Mouse (Mus musculus) forebrain, embryonic 12.5 days (tissue): Measurements from ENCODE around the gene Abcc8. TPM values are rescaled to one million over a fixed set of nuclear protein-coding genes. Genes with fewer than 3 reads are reported as not detected.
"Not testable (repeated sequence)": the region's sequence is repeated elsewhere in the genome, so short reads cannot be mapped to it uniquely, and the experiment has no call there.

Experiments used
- ATAC-seq: fragments of 200-750 bp; cut with Nextera tagmentation; 2 replicates; pipeline ENCODE4 v1.8.0; 2017; ENCODE audit warnings: moderate TSS enrichment; ENCODE audit not compliant: low FRiP score
- H3K27ac ChIP-seq: fragments of 300-500 bp; sonication (generic); 2 replicates; pipeline ENCODE4 v1.5.1; 2016; ENCODE audit warnings: mild to moderate bottlenecking
- H3K27me3 ChIP-seq: fragments of 300-500 bp; sonication (generic); 2 replicates; pipeline ENCODE4 v1.6.1; 2016; ENCODE audit warnings: mild to moderate bottlenecking
- H3K36me3 ChIP-seq: fragments of 300-500 bp; sonication (generic); replicated peaks from 2 replicates; pipeline ENCODE4 v1.6.1; 2016; ENCODE audit warnings: mild to moderate bottlenecking
- H3K4me1 ChIP-seq: fragments of 300-500 bp; sonication (generic); 2 replicates; pipeline ENCODE4 v1.6.1; 2016
- H3K4me2 ChIP-seq: fragments of 300-500 bp; sonication (generic); 2 replicates; pipeline ENCODE4 v1.6.1; 2016; ENCODE audit warnings: mild to moderate bottlenecking, moderate library complexity
- H3K4me3 ChIP-seq: fragments of 300-500 bp; sonication (generic); replicated peaks from 2 replicates; pipeline ENCODE4 v1.5.1; 2016; ENCODE audit warnings: mild to moderate bottlenecking
- H3K9ac ChIP-seq: fragments of 300-500 bp; sonication (generic); 2 replicates; pipeline ENCODE4 v1.6.1; 2016; ENCODE audit warnings: mild to moderate bottlenecking
- H3K9me3 ChIP-seq: fragments of 300-500 bp; sonication (generic); 2 replicates; pipeline ENCODE4 v1.6.1; 2016
- WGBS: fragments of 180-500 bp; shearing (Covaris S2); methylation state at CpG from one replicate; pipeline ENCODE4 v1.1.7; 2016; 5-methylcytosine and 5-hydroxymethylcytosine counted together
- polyA plus RNA-seq: library from polyadenylated mRNA; unstranded; fragments of >200 nt; fragmentation: Nextera tagmentation; extraction: Ambion mirVana; gene quantifications from 2 replicates; pipeline ENCODE4 v1.2.1, GENCODE M21; 2016

Abcc8 gene
- polyA plus RNA-seq, 1 experiment from 2014 or later = 1.4 TPM

DNA sequence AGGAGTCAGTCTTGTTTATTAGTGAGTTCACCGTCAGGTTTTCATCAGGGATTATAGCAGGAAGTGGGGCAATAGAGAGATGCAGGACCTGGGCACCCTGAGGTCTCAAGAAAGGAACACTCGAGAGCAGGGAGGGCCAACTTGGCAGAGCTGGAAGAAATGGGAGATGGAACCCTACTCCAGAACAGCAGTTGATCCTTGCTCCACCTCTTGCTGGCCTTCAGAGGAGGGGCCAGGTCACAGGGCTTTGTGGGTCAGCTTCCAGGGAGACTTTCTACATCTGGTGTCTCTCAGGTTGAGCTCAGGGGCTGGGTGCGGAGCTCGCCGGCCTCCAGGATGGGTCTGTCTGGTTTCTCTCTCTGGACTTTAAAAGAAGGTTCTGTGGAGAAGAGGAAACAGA lies 15.5 kb upstream of the Abcc8 start:
- no peaks in the 10 kb centered on the region for H3K9me3 ChIP-seq
- H3K36me3 ChIP-seq = no peaks in the 10 kb centered on the region
- no peaks in the 10 kb centered on the region for H3K4me1 ChIP-seq
- H3K27me3 ChIP-seq = no peaks in the 10 kb centered on the region
- no peak overlapping the region for H3K4me3 ChIP-seq
- H3K27ac ChIP-seq = no peak overlapping the region
- WGBS = 90% methylated on average over 5 of the region's 5 CpGs
- no peak overlapping the region for H3K9ac ChIP-seq
- H3K4me2 ChIP-seq = no peak overlapping the region
- ATAC-seq = no peak

DNA sequence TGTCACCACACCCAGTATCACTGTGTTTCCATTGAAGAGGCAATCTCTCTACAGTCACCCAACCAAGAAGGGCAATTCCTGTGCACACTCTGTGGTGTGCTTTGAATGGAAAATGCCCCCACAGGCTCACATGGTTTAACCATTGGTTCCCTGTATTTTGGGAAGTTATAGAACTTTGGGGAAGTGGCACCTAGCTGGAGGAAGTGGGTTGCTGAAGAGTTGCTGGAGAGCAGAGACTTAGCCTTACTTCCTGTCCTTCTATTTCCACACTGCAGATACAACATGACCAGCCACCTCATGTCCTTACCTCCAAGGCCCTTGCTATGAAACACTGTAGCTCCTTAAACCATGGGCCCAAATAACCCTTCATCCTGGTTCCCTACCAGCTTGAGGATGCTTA lies 4.4 kb upstream of the Abcc8 start:
- Histone ChIP-seq H3K9me3 (no peaks in the 10 kb centered on the region), H3K36me3 (no peaks in the 10 kb centered on the region), H3K4me2 (no peak overlapping the region), H3K9ac (no peak overlapping the region), H3K27me3 (peaks cover 42% of the 10 kb centered on the region), H3K4me1 (peaks cover 11% of the 10 kb centered on the region), H3K4me3 (no peak overlapping the region), H3K27ac (no peak overlapping the region)
- ATAC-seq = no peak

DNA sequence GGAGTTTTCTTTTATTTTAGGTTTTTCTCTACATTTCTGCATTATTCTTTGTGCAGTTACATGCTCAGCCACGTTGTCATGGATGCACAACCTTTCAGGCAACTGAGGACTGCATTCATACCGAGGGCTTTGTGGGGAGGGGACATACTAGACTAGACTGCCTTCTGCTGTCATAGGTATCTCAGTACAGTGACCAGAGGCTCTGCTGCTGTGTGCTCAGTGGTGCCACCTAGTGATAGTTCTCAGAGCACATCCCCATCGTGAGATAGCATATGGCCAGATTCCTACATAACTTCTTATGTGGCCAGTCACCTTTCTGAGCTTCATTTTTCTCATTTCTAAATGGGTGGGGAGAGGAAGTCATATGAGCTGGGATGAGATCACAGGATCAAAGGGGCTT lies 1.8 kb upstream of the Abcc8 start:
- Histone ChIP-seq H3K4me3 (no peak overlapping the region), H3K27me3 (peaks cover 67% of the 10 kb centered on the region), H3K36me3 (no peaks in the 10 kb centered on the region), H3K4me1 (peaks cover 12% of the 10 kb centered on the region), H3K4me2 (no peak overlapping the region), H3K9ac (no peak overlapping the region), H3K27ac (no peak overlapping the region), H3K9me3 (no peaks in the 10 kb centered on the region)
- WGBS = 9% methylated on average over 3 of the region's 3 CpGs
- ATAC-seq = peak; percentile 81; the same call in 1 of the 2 replicates

DNA sequence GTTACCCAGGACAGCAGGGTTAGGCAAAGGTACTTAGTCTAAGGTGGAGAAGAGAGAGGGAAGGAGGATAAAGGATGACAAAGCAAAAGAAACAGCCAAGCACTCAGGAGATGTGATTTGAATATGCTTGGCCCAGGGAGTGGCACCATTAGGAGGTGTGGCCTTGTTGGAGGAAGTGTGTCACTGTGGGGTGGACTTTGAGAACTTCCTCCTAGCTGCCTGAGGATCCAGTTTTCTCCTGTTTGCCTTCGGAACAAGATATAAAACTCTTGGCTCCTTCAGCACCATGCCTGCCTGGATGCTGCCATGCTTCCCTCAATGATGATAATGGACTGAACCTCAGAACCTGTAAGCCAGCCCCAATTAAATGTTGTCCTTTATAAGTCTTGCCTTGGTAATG lies 10.9 kb downstream of the Abcc8 start:
- H3K27me3 ChIP-seq, H3K36me3 ChIP-seq, ATAC-seq, H3K27ac ChIP-seq, H3K4me2 ChIP-seq, H3K4me1 ChIP-seq, H3K9me3 ChIP-seq, H3K4me3 ChIP-seq, H3K9ac ChIP-seq: not testable (repeated sequence)
- WGBS = 89% methylated on average over 1 of the region's 1 CpGs

DNA sequence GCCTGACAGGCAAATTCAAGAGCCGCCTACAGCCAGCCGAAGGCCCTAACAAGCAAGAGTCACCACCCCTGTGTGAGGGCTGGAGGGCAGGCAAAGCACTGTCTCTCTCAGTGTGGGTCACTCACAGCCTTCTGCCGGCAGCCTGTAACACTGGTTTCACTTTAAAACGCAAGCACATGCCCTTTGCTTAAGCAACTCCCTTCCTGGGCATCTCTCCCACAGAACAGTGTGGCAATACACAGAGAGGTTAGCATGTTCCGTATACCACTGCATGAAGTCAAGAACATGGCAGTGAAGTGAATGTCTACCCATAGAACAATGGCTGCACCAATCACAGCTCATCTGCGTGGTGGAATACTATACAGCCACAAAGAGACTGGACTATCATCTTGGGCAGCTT lies 11.4 kb downstream of the Abcc8 start:
- H3K4me3 ChIP-seq = no peak overlapping the region
- H3K27me3 ChIP-seq = no peaks in the 10 kb centered on the region
- 92% methylated on average over 6 of the region's 6 CpGs for WGBS
- no peaks in the 10 kb centered on the region for H3K4me1 ChIP-seq
- no peak for ATAC-seq
- no peak overlapping the region for H3K4me2 ChIP-seq
- no peak overlapping the region for H3K9ac ChIP-seq
- no peak overlapping the region for H3K27ac ChIP-seq
- no peaks in the 10 kb centered on the region for H3K9me3 ChIP-seq
- no peaks in the 10 kb centered on the region for H3K36me3 ChIP-seq

DNA sequence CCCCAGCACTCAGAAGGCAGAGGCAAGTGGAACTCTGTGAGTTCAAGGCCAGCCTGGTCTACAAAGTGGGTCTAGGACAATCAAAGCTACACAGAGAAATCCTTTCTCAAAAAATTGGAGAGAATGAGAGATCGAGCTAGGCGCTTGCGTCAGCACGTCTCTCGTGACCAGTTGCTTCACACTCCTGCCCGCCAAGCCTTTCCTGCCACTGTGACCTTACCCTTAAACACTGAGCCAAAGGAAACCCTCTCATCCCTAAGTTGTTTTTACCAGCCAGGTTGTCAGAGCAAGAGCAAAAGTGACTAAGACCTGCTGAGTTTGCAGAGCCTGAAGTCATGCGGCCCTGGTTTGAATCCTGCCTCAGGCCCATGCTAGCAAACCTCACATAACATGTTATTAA lies 11.9 kb downstream of the Abcc8 start:
- H3K36me3 ChIP-seq = no peaks in the 10 kb centered on the region
- H3K4me2 ChIP-seq = no peak overlapping the region
- WGBS = 97% methylated on average over 7 of the region's 7 CpGs
- no peaks in the 10 kb centered on the region for H3K9me3 ChIP-seq
- no peaks in the 10 kb centered on the region for H3K27me3 ChIP-seq
- H3K9ac ChIP-seq = no peak overlapping the region
- ATAC-seq = no peak
- no peaks in the 10 kb centered on the region for H3K4me1 ChIP-seq
- H3K4me3 ChIP-seq = no peak overlapping the region
- no peak overlapping the region for H3K27ac ChIP-seq

DNA sequence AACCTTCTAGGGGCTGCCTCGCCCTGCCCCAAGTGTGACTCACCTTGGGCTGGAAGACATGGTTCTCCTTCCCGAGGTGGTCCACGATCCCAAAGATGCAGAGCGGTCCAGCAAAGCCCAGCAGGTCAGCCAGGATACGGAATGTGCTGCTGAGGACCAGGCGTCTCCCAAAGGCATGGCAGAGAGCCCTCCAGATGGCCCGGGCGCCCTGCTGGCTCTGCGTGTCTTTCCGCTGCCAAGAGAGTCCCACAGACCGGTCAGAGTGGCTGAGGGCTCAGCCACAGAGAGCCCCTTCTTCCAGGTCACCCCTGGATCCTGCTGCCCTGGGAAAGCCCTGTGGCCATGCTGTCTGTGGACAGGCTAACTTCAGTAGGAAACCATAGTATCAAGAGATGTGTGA lies 14.0 kb downstream of the Abcc8 start:
- H3K9ac ChIP-seq = no peak overlapping the region
- 91% methylated on average over 11 of the region's 11 CpGs for WGBS
- H3K9me3 ChIP-seq = no peaks in the 10 kb centered on the region
- no peak overlapping the region for H3K4me2 ChIP-seq
- H3K36me3 ChIP-seq = no peaks in the 10 kb centered on the region
- H3K4me1 ChIP-seq = peaks cover 3% of the 10 kb centered on the region; the same call in 1 of the 2 replicates
- no peak overlapping the region for H3K4me3 ChIP-seq
- no peak overlapping the region for H3K27ac ChIP-seq
- no peaks in the 10 kb centered on the region for H3K27me3 ChIP-seq
- no peak for ATAC-seq

DNA sequence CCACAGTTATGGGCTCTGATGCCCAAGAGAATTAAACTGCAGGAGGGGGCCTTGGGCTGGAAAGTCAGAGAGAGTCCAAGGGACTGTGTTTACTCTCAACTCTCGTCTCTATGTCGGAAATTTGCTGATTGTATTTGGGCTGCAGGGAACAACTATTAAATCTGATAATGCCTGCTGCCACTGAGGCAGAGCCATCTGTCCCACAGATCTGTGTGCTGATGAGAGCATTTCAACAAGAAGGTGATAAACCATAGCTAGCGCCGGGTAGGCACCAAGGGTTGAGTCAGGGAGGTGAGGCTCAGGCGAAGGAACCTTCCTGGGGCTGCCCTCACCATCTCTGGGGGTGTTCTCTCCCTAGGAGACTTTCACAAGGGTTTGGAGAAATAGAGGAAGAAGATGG lies 17.1 kb downstream of the Abcc8 start:
- no peak overlapping the region for H3K9ac ChIP-seq
- no peak for ATAC-seq
- no peak overlapping the region for H3K4me2 ChIP-seq
- H3K4me1 ChIP-seq = peaks cover 3% of the 10 kb centered on the region; the same call in 1 of the 2 replicates
- no peaks in the 10 kb centered on the region for H3K27me3 ChIP-seq
- no peaks in the 10 kb centered on the region for H3K9me3 ChIP-seq
- H3K27ac ChIP-seq = no peak overlapping the region
- WGBS = 87% methylated on average over 5 of the region's 5 CpGs
- no peaks in the 10 kb centered on the region for H3K36me3 ChIP-seq
- no peak overlapping the region for H3K4me3 ChIP-seq

DNA sequence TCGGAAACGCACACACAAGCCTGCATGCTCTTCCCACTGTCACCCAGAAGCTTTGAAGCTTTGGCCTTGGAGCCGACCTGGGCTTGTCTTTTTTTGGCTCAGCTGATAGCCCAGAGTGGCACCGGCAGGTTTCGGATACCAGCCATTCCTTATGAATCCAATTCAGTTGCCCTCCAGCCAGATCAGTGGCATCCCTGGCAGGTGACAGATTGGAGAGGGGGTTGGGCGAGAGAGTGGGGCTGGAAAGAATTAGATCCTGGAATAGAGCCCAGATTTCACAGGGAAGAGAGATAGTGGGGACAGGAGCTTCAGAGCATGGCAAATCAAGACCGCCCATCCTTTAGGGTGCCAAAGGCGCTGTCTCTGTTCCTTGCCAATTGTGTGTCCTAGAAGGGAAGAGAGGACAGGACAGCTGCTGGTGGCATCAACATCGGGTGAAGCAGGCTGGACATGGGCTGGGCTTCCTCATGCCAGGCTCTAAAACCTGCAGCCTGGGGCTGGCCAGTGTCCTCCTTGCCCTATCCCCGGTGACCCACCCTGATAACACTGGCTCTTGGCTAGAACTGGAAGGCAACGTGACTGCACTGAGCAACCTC lies 17.6 kb downstream of the Abcc8 start:
- ATAC-seq = no peak
- Histone ChIP-seq H3K27ac (no peak overlapping the region), H3K4me2 (no peak overlapping the region), H3K27me3 (no peaks in the 10 kb centered on the region), H3K4me1 (peaks cover 3% of the 10 kb centered on the region; the same call in 1 of the 2 replicates), H3K9me3 (no peaks in the 10 kb centered on the region), H3K9ac (no peak overlapping the region), H3K36me3 (no peaks in the 10 kb centered on the region), H3K4me3 (no peak overlapping the region)
- 79% methylated on average over 11 of the region's 11 CpGs for WGBS

DNA sequence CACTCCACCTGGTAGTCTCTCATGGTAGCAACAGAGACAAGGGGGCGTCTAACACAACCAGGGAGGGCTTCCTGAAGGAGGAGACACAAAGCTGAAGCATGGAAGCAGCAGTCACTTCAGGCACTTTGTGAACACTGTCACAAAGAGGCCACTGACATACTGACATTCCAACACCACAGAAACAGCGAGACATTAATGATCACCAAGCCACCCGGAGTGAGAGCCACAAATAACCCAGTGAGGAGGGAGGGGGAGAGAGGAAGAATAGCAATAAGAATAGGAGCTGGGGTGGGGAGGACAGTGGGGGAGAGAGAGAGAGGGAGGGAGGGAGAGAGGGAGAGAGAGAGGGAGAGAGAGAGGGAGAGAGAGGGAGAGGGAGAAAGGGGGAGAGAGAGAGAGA lies 18.2 kb downstream of the Abcc8 start:
- Histone ChIP-seq H3K4me2 (no peak overlapping the region), H3K4me1 (peaks cover 3% of the 10 kb centered on the region; the same call in 1 of the 2 replicates), H3K4me3 (no peak overlapping the region), H3K9me3 (no peaks in the 10 kb centered on the region), H3K27ac (no peak overlapping the region), H3K36me3 (no peaks in the 10 kb centered on the region), H3K9ac (no peak overlapping the region), H3K27me3 (no peaks in the 10 kb centered on the region)
- WGBS = 18% methylated on average over 3 of the region's 3 CpGs
- ATAC-seq = no peak

DNA sequence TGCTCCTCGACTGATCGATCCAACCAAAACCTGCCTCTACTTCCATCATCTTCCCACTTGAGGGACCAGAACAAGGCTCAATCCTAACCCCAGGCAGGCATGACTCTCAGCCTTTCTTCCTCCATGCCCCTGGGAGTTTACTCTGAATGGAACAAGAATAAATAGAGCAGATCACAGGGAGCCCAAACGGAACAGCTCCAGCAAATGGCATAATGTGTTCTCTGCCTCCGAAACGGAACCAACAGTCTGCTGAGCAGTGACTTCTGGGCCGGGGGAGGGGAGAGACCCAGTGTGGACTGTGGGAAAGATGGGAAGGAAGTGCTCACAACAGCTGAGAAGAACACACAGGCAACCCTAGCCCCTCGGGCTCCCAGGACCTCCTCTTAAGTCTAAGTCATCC lies 22.1 kb downstream of the Abcc8 start:
- Histone ChIP-seq H3K27me3 (no peaks in the 10 kb centered on the region), H3K4me1 (peaks cover 24% of the 10 kb centered on the region), H3K9me3 (no peaks in the 10 kb centered on the region), H3K4me3 (no peak overlapping the region), H3K36me3 (no peaks in the 10 kb centered on the region), H3K27ac (no peak overlapping the region), H3K9ac (no peak overlapping the region), H3K4me2 (no peak overlapping the region)
- 76% methylated on average over 7 of the region's 7 CpGs for WGBS
- no peak for ATAC-seq

DNA sequence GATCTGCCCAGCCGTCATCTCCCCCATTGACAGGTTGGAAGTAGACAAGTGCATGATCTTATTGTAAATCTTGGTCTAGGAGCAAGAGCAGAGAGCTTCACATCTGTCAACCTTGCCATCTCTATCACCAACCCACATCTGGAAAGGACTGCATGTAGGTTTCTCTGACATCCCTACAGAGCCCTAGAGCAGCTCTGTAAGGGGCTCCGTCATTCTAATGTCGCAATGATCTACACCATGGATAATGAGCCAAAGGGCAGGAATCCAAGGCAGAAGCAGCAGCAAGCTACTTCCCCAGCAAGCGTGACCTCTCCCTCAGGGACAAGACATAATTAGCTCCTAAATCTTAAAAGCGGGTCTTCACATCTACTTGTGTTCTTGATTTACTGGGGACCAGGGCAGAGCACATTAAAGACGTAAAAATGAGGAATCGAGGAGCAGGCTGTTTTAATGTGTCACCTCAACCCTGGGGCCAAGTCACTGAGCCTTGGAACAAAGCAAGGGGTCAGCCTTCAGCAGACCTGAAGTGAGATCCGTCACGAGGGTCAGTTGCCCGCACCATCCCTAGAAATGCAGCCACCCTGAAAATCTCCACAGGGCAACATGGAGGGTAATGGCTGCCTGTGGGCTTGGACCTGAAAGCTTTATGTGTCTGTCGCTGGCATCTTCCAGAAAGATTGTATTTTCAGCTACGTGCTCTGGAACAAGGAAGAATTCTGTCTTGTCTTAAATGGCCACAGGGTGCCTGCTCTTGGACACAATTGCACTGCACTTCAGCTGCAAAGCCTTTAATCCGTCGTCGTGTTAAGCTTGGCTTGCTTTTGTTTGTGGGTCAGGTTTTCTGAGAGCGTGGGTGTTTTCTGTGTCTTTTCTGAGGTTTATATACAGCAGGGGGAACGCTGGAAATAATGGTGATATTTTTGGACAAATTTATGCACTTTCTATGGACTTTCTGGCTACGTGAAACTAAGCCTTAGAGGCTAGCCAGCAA lies 25.0 kb downstream of the Abcc8 start:
- Histone ChIP-seq H3K36me3 (no peaks in the 10 kb centered on the region), H3K27me3 (no peaks in the 10 kb centered on the region), H3K4me2 (no peak overlapping the region), H3K4me1 (peaks cover 27% of the 10 kb centered on the region), H3K9me3 (no peaks in the 10 kb centered on the region), H3K4me3 (no peak overlapping the region), H3K27ac (no peak overlapping the region), H3K9ac (no peak overlapping the region)
- no peak for ATAC-seq
- WGBS = 26% methylated on average over 18 of the region's 18 CpGs
